Mouse (Mus musculus): ENCODE results near the gene Pom121l12. TPM values are rescaled to one million over a fixed set of nuclear protein-coding genes. Genes with fewer than 3 reads are reported as not detected.

Gene Pom121l12
- polyA plus RNA-seq (2014; fragmentation: Nextera tagmentation; extraction: Ambion mirVana) = not detected in 2 replicates

DNA sequence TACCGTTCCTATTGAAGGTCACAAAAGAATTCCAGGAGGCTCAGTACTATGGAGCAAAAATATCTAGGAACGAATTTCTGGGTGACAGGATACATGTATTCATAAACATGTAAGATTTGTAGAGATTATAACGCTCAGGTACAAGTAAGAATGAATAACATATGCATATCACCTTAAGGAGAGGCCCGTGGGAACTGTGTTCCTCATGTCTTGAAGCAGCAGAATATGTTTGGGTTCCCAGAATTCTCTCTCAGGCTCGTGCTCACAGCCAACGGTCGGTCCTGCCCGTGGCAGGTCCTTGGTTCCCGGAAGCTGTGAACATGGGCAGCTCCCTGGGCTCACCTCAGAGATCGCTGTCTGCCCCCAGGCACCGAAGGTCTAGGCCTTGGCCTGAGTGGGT is at the start of gene Pom121l12:
TSS of gene Pom121l12 (plus strand) at position 301 of the 400 bp plus-strand sequence.
- no peak within 1 kb of the TSS for H3K9ac ChIP-seq (ENCODE audit: low read depth, low read length)
- H3K9me3 ChIP-seq (ENCODE audit: control insufficient read depth, low read length) = no peaks in the 10 kb centered on the region
- WGBS = 96% methylated on average over 11 of the region's 11 CpGs
- H3K36me3 ChIP-seq (ENCODE audit: control insufficient read depth, insufficient read depth, low read length) = no peaks in the 10 kb centered on the region
- H3K27ac ChIP-seq (ENCODE audit: low read depth, low read length) = no peak within 1 kb of the TSS
- no peaks in the 10 kb centered on the region for H3K4me1 ChIP-seq (ENCODE audit: control insufficient read depth, insufficient read depth, low read length)
- H3K4me2 ChIP-seq (replicated peaks; ENCODE audit: low read depth, low read length) = no peak within 1 kb of the TSS
- no peak within 1 kb of the TSS for H3K4me3 ChIP-seq (ENCODE audit: low read length)
- no peak for ATAC-seq (ENCODE audit: low FRiP score, low TSS enrichment)
- no peaks in the 10 kb centered on the region for H3K27me3 ChIP-seq (ENCODE audit: control insufficient read depth, insufficient read depth, low read length)

DNA sequence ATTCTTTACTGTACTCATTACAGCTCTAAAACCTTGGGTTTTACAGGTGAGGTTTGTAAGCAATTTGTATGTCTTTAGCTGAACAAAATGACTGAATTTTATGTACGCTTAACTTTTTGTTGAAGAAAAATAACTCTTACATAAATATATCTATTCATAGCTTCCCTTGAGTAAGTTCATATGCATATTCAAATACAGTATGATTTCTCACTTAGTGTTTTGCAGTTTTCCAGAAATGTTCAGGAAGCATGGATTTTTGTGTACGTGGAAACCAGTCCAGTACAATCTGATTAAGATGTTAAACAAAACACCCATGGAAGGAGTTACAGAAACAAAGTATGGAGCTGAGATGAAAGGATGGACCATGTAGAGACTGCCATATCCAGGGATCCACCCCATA is 12.8 kb downstream of the Pom121l12 start:
- no peak for ATAC-seq (ENCODE audit: low FRiP score, low TSS enrichment)
- WGBS = 94% methylated on average over 2 of the region's 2 CpGs
- Histone ChIP-seq H3K9ac (ENCODE audit: low read depth, low read length) (no peak overlapping the region), H3K4me1 (ENCODE audit: control insufficient read depth, insufficient read depth, low read length) (no peaks in the 10 kb centered on the region), H3K36me3 (ENCODE audit: control insufficient read depth, insufficient read depth, low read length) (no peaks in the 10 kb centered on the region), H3K9me3 (ENCODE audit: control insufficient read depth, low read length) (no peaks in the 10 kb centered on the region), H3K27ac (ENCODE audit: low read depth, low read length) (no peak overlapping the region), H3K27me3 (ENCODE audit: control insufficient read depth, insufficient read depth, low read length) (no peaks in the 10 kb centered on the region), H3K4me3 (ENCODE audit: low read length) (no peak overlapping the region), H3K4me2 (replicated peaks; ENCODE audit: low read depth, low read length) (no peak overlapping the region)

Measured in kidney, embryonic 14.5 days (tissue).